Mouse (Mus musculus) G1E (cell line): ENCODE results near the gene Ick.

Experiments used
- CTCF ChIP-seq: IDR thresholded peaks from 2 replicates; pipeline ENCODE4 v1.5.1; 2012; ENCODE audit warnings: low read depth, low read length, inconsistent platforms, mixed read lengths
- GATA1 ChIP-seq: IDR thresholded peaks from 2 replicates; pipeline ENCODE4 v1.6.1; 2012; ENCODE audit warnings: borderline replicate concordance, low read length, inconsistent platforms, mixed read lengths
- GATA2 ChIP-seq: IDR thresholded peaks from 2 replicates; pipeline ENCODE4 v1.6.1; 2012; ENCODE audit warnings: low read depth, low read length, inconsistent platforms, borderline replicate concordance
- POLR2AphosphoS5 ChIP-seq: IDR thresholded peaks from 2 replicates; pipeline ENCODE4 v1.6.1; 2012; ENCODE audit warnings: low read depth, low read length, inconsistent platforms; ENCODE audit not compliant: insufficient replicate concordance
- TAL1 ChIP-seq: conservative IDR thresholded peaks from 2 replicates; pipeline ENCODE4 v1.6.1; 2012; ENCODE audit warnings: low read depth, low read length, inconsistent platforms, mixed read lengths

DNA sequence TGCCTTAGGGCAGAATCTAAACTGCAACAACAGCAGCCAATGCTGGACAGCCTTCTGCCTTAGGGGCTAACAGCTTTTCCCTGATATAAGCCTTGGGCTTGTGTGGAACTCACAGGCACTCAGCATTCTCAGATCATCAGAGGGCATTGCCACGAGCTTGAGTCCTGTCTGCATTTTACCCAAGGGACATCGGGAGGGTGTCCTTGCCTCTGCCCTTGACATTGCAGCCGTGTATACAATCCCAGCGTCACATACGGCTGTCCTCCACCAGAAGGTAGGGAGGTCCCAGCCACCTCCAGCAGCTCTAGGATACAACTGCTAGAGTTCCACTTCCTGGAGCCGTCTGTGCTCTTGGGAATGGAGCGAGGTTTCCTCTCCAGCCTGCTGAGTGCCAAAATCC, 20.0 kb upstream of the Ick start:
- TF ChIP-seq CTCF, result no peak
- no peak for TF ChIP-seq GATA2
- TF ChIP-seq GATA1, result no peak
- no peak for TF ChIP-seq TAL1
- TF ChIP-seq POLR2AphosphoS5, result no peak
